Mouse (Mus musculus) brain, embryonic 18.5 days (tissue): ENCODE data around the gene Rpusd3.
A peak's percentile ranks its signal among the peaks of the same experiment; 100 is the strongest.

Source experiments
- DNase-seq: peaks from one replicate; pipeline ENCODE4 v3.0.0-alpha.2; 2012; ENCODE audit warnings: low read depth, low spot score

Gene Rpusd3

GRCm38 (mm10) chr6:113419199-113419587, at the start of gene Rpusd3:
Rpusd3 (minus strand) TSS chr6:113419340.
- peak; percentile 93 for DNase-seq

DNA sequence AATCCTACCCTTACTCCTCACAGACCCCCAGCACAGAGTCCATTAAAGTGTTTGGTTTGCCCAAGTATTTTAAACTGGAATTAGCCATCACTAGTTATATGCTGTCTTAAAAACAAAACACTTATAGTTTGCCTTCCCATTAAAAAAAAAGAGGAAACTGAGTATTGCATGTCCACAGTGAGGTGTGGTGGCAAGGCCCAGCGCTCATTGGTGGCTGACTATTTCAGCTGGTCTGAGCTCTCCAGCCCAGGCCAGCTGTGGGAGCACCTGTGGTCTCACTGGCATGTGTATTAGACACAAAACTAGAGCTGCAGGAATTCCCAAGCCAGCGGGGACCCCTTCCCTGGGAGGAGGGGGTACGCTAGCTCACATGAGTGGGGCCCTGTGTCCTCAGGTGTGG, 49.4 kb upstream of the Rpusd3 start:
- DNase-seq, result no peak

GRCm38 (mm10) chr6:113465602-113466001, 46.5 kb upstream of the Rpusd3 start:
- DNase-seq, result no peak

- no peak for DNase-seq
These were observed 44.9 kb upstream of the Rpusd3 start for GRCm38 (mm10) chr6:113464040-113464439.

DNA sequence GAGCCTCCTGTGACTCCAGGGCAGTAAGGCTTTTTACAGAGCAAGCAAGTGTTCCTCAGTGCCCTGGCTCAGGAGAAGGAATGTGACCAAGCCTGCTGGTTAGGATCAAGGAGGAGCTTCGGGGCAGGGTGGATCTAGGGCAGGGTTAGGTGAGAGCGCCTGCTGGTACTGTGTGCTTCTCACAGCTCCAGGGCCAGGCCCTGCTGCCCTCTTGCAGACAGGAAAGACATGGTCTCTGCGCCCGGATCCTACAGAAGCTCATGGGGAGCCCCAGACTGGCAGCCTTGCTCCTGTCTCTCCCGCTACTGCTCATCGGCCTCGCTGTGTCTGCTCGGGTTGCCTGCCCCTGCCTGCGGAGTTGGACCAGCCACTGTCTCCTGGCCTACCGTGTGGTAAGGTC, 39.5 kb upstream of the Rpusd3 start:
- no peak for DNase-seq

GRCm38 (mm10) chr6:113457952-113458534, 38.9 kb upstream of the Rpusd3 start, which contains the start of gene Il17re:
Il17re (plus strand) TSS chr6:113458484.
- DNase-seq, result no peak

- DNase-seq, result no peak
These were observed 35.9 kb upstream of the Rpusd3 start for GRCm38 (mm10) chr6:113455007-113455406.

GRCm38 (mm10) chr6:113451839-113452238, 32.7 kb upstream of the Rpusd3 start:
- no peak for DNase-seq

GRCm38 (mm10) chr6:113447639-113448038, 28.5 kb upstream of the Rpusd3 start:
- DNase-seq, result no peak

GRCm38 (mm10) chr6:113444207-113444965, 25.2 kb upstream of the Rpusd3 start:
- DNase-seq, result no peak

GRCm38 (mm10) chr6:113443091-113443490, 24.0 kb upstream of the Rpusd3 start:
- no peak for DNase-seq

DNA sequence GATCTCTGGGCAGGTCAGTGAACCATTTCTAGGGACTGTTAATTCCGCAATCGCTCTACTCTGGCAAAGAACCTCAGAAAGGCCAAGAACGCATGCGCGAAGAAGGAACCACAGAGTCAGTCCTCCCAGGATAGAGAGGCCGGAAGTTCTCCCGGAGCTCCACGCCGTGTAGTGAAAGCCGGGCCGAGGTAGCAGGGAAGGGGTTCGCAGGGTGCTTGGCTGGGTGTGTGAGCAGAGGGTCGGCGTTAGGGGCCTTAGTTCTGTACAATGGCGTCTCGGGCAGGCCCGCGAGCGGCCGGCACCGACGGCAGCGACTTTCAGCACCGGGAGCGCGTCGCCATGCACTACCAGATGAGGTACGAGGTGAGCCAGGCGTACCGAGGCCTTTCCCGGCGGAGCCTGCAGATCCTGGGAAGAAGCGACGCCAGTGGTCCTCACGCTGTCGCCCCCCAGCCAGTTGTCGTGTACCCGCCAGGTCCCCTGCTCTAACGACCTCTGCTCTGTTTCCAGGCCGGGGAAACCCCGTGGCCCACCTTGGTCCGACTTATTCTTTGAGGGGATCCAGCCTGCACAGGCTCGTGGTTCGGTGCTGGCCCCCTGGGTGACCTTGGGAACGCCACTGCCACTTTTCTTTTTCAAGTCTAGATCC, 23.4 kb upstream of the Rpusd3 start, which contains the start of gene Jagn1:
Gene Jagn1 (plus strand): TSS at position 128 of the 649 bp plus-strand sequence.
- peak; percentile 85 for DNase-seq

- no peak for DNase-seq
These were observed 22.9 kb upstream of the Rpusd3 start for GRCm38 (mm10) chr6:113442087-113442441.

GRCm38 (mm10) chr6:113441147-113441680, 22.1 kb upstream of the Rpusd3 start:
- no peak for DNase-seq

- DNase-seq, result no peak
These were observed 21.5 kb upstream of the Rpusd3 start for GRCm38 (mm10) chr6:113440686-113441085.

- no peak for DNase-seq
These were observed 19.7 kb upstream of the Rpusd3 start for GRCm38 (mm10) chr6:113438721-113439430.

DNA sequence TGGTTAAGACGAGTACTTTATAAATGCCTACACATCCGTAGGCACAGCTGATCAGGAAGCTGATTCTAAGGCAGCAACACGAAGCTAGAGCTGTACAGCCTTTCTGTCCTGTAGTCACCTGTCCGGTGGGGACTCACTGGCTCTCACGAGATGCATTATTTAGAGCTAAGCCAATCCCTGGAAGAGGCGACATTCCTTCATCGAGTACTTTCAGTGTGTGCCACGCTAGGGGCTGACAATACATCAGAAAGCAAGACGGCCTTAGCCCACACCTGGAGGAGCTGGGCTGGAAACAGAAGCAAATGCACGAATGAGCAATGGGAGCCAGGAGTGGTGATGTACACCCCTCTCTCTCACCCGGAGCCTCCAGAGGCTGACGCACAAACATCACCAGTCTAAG, 18.0 kb upstream of the Rpusd3 start:
- no peak for DNase-seq

- DNase-seq, result no peak
These were observed 16.6 kb upstream of the Rpusd3 start, which contains the start of gene Cidec for GRCm38 (mm10) chr6:113435664-113436205. Cidec (minus strand) TSS chr6:113435760.

GRCm38 (mm10) chr6:113434691-113435090, 15.6 kb upstream of the Rpusd3 start:
- DNase-seq, result no peak

GRCm38 (mm10) chr6:113433661-113434060, 14.5 kb upstream of the Rpusd3 start:
- no peak for DNase-seq

GRCm38 (mm10) chr6:113431801-113432200, 12.7 kb upstream of the Rpusd3 start:
- DNase-seq, result no peak
